Mouse (Mus musculus) midbrain, embryonic 13.5 days (tissue): ENCODE results near the gene Dnajc15. TPM values are rescaled to one million over a fixed set of nuclear protein-coding genes. Genes with fewer than 3 reads are reported as not detected.

ENCODE experiments used
- ATAC-seq: fragments of 200-750 bp; cut with Nextera tagmentation; 2 replicates; pipeline ENCODE4 v1.8.0; 2017; ENCODE audit warnings: mild to moderate bottlenecking, moderate TSS enrichment, moderate library complexity
- H3K27ac ChIP-seq: fragments of 300-500 bp; sonication (generic); 2 replicates; pipeline ENCODE4 v1.5.1; 2015; ENCODE audit warnings: inconsistent platforms, mild to moderate bottlenecking, moderate library complexity
- H3K27me3 ChIP-seq: fragments of 300-500 bp; sonication (generic); 2 replicates; pipeline ENCODE4 v1.6.1; 2015; ENCODE audit warnings: mild to moderate bottlenecking, inconsistent platforms
- H3K36me3 ChIP-seq: fragments of 300-500 bp; sonication (generic); 2 replicates; pipeline ENCODE4 v1.6.1; 2015; ENCODE audit warnings: mild to moderate bottlenecking, inconsistent platforms
- H3K4me1 ChIP-seq: fragments of 300-500 bp; sonication (generic); replicated peaks from 2 replicates; pipeline ENCODE4 v1.6.1; 2015; ENCODE audit warnings: inconsistent platforms
- H3K4me2 ChIP-seq: fragments of 300-500 bp; sonication (generic); replicated peaks from 2 replicates; pipeline ENCODE4 v1.6.1; 2015; ENCODE audit warnings: moderate library complexity, mild to moderate bottlenecking, inconsistent platforms
- H3K4me3 ChIP-seq: fragments of 300-500 bp; sonication (generic); replicated peaks from 2 replicates; pipeline ENCODE4 v1.5.1; 2015; ENCODE audit warnings: mild to moderate bottlenecking, inconsistent platforms
- H3K9ac ChIP-seq: fragments of 300-500 bp; sonication (generic); replicated peaks from 2 replicates; pipeline ENCODE4 v1.6.1; 2015; ENCODE audit warnings: mild to moderate bottlenecking, inconsistent platforms
- H3K9me3 ChIP-seq: fragments of 300-500 bp; sonication (generic); 2 replicates; pipeline ENCODE4 v1.6.1; 2016; ENCODE audit warnings: mild to moderate bottlenecking, inconsistent platforms
- WGBS: fragments of 180-500 bp; shearing (Covaris S2); methylation state at CpG from one replicate; pipeline ENCODE4 v1.1.7; 2015; 5-methylcytosine and 5-hydroxymethylcytosine counted together
- polyA plus RNA-seq: library from polyadenylated mRNA; unstranded; fragments of >200 nt; fragmentation: Nextera tagmentation; extraction: Ambion mirVana; gene quantifications from 2 replicates; pipeline ENCODE4 v1.2.1, GENCODE M21; 2015

Gene Dnajc15
- polyA plus RNA-seq, 1 experiment from 2014 or later: 83.2 TPM

- ATAC-seq: no peak
- 83% methylated on average over 1 of the region's 1 CpGs for WGBS
- Histone ChIP-seq H3K27ac (no peak overlapping the region), H3K9me3 (no peaks in the 10 kb centered on the region), H3K4me3 (no peak overlapping the region), H3K4me1 (0 out of 2 replicates have a peak, but pooled peaks cover 8% of the 10 kb centered on the region), H3K36me3 (no peaks in the 10 kb centered on the region), H3K4me2 (no peak overlapping the region), H3K9ac (no peak overlapping the region), H3K27me3 (no peaks in the 10 kb centered on the region)
Observed at GRCm38 (mm10) chr14:77777365-77777764, 97.6 kb downstream of the Dnajc15 start.

GRCm38 (mm10) chr14:77776005-77776531, 98.9 kb downstream of the Dnajc15 start:
- no peak overlapping the region for H3K9ac ChIP-seq
- no peak overlapping the region for H3K4me3 ChIP-seq
- no peaks in the 10 kb centered on the region for H3K36me3 ChIP-seq
- no peak overlapping the region for H3K27ac ChIP-seq
- H3K9me3 ChIP-seq: no peaks in the 10 kb centered on the region
- H3K4me2 ChIP-seq: no peak overlapping the region
- WGBS: 69% methylated on average over 11 of the region's 11 CpGs
- H3K27me3 ChIP-seq: no peaks in the 10 kb centered on the region
- H3K4me1 ChIP-seq: 0 out of 2 replicates have a peak, but pooled peaks cover 8% of the 10 kb centered on the region
- no peak for ATAC-seq

- 76% methylated on average over 8 of the region's 8 CpGs for WGBS
Observed at GRCm38 (mm10) chr14:77773331-77773730, 101.6 kb downstream of the Dnajc15 start.

GRCm38 (mm10) chr14:77771626-77772025, 103.3 kb downstream of the Dnajc15 start:
- H3K4me1 ChIP-seq: 0 out of 2 replicates have a peak, but pooled peaks cover 7% of the 10 kb centered on the region
- ATAC-seq: no peak
- no peak overlapping the region for H3K9ac ChIP-seq
- H3K4me2 ChIP-seq: no peak overlapping the region
- H3K9me3 ChIP-seq: no peaks in the 10 kb centered on the region
- H3K27ac ChIP-seq: no peak overlapping the region
- no peaks in the 10 kb centered on the region for H3K27me3 ChIP-seq
- H3K4me3 ChIP-seq: no peak overlapping the region
- WGBS: 85% methylated on average over 2 of the region's 2 CpGs
- no peaks in the 10 kb centered on the region for H3K36me3 ChIP-seq

More at GRCm38 (mm10) chr14:77773331-77773730, 101.6 kb downstream of the Dnajc15 start:
- Histone ChIP-seq H3K27me3 (no peaks in the 10 kb centered on the region), H3K4me3 (no peak overlapping the region), H3K9me3 (no peaks in the 10 kb centered on the region), H3K27ac (no peak overlapping the region), H3K9ac (no peak overlapping the region), H3K36me3 (no peaks in the 10 kb centered on the region), H3K4me2 (no peak overlapping the region), H3K4me1 (0 out of 2 replicates have a peak, but pooled peaks cover 8% of the 10 kb centered on the region)
- no peak for ATAC-seq

Other genes with a start within 250 kb of the Dnajc15 start
- 0.17 and 0.31 TPM in 2 replicates for gene Epsti1, start 29.1 kb upstream of the Dnajc15 start, polyA plus RNA-seq
- gene Fam216b, start 213.9 kb upstream of the Dnajc15 start, polyA plus RNA-seq: not detected in 2 replicates